Mouse (Mus musculus): ENCODE data around the gene Rcor1.

Rcor1 gene

DNA sequence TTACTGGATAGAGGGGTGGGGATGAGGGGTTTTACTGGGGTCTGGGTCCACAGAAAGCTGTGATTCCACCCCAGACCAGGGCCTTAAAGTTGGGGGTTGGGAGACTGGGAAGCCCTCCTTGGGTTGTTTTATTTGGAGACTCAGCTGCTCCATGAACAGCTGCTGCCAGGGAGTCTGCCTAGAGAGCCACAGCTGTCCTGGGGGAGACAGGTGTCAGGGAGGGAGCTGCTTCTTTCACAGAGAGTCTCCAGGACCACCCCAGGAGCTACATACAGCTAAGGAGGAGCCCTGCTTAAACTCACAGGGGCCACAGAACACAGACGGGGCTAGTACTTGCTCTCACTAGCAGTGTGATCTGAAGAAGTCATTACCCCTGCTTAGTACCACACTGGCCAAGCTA, 18.0 kb upstream of the Rcor1 start:
- DNase-seq (ENCODE audit: low read depth, low spot score) = no peak

DNA sequence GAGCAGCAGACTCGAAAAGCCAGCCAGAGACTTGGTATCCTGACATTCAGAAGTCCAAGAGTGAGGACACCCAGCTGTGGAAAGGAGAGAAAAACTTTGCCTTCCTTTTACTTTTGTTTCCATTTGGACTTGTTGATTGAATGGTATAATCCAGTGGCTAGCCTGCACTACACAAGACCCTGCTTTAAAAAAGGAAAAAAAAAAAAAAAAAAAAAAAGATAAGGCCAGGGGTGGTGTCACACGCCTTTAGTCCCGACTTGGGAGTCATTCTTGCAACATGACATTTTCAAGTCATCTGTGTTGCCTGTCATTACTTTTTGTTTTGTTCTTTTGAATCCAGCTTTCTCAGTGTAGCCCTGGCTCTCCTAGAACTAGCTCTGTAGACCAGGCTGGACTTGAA, 17.6 kb upstream of the Rcor1 start:
- no peak for DNase-seq (ENCODE audit: low read depth, low spot score)

DNA sequence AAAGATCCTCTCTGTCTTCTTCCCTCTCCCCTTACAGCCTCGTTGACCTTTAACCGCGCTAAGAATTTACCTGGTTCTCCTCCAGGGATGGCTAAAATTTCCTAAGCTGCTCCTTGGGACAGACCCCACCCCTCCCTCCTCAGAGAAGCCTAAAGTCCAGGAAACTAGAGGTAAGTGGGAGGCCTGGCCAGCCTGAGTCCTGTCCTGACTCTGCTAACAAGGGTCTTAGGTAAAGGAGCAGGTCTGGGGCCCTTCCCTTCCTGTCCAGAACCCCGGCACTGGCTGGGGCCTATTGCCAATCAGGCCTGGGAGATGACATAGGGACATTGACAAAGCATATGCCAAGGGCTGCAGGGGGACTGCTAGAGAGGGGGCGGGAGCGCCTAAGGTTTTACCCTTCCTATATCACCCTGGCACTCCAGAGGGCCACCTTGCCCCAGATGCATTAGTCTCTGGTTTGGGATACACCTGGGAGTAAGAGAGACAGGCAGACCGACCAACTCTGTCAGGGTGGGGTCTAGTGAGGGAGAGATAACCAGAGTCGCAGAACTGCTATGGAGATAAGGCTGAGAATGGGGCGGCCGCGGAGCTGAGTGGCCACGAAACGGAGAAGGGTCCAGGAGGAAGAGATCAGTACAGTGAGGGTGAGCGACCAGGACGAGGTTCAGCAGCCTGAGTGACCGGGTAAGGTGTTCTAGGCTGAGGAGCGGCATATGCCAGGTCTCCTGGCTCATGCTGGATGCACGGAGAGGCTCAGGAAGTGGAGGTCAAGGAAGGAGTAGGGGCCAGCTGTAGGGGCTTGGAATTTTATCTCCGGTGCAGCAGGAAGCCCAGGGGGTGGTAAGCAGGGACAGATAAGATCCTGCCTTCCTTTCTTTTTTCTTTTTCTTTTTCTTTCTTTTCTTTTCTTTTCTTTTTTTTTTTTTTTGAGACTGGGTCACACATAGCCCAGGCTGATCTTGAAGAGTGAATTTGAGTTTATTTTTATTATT, 10.7 kb upstream of the Rcor1 start:
- DNase-seq (ENCODE audit: low read depth, low spot score) = peak; percentile 8

DNA sequence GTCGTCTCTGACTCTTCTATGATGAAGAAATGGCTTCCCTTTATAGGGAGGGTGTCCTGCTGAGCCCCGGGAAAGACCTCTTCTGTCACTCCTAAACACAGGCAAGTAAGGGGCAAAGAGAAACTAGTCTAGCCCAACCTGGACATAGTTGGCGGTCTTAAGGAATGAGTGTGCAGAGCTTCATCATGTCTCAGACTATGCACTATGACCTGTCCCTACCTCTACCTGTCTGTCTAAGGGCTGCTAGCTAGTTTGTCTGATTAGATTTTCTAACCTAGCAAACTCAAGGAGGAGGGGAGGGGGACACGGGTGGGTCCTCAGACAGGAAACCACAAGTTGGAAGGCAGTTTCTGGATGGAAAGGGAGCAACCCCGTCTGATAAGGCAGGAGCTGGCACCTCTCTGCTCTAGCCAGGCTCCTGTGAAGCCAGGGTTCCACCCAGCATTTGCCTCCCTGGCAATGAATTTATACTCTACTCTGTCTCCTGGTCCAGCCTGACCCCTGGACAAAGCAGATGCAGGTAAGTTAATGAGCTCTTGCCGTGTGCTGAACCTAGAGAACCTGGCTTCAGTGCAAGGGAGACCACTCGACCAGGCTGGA, 9.8 kb upstream of the Rcor1 start:
- DNase-seq (ENCODE audit: low read depth, low spot score) = no peak

DNA sequence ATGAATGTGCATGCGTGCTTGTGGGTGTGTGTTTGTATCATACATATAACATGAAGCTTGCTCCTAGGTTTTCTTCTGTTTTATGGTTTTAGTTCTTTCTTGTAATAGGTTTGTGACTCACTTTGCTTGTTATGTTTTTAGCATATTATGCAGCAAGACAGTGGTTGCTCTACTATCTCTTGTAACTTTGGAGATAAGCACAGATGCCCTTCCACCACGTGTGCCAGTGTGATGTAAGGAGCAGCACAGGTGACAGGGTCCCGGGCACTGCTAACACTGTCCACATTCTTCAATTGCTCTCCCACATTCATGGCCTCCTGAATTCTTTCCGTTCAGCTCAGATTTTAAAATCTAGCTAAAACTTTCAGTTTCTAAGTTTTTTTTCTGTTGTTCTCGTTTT, 6.3 kb upstream of the Rcor1 start:
- no peak for DNase-seq (ENCODE audit: low read depth, low spot score)

DNA sequence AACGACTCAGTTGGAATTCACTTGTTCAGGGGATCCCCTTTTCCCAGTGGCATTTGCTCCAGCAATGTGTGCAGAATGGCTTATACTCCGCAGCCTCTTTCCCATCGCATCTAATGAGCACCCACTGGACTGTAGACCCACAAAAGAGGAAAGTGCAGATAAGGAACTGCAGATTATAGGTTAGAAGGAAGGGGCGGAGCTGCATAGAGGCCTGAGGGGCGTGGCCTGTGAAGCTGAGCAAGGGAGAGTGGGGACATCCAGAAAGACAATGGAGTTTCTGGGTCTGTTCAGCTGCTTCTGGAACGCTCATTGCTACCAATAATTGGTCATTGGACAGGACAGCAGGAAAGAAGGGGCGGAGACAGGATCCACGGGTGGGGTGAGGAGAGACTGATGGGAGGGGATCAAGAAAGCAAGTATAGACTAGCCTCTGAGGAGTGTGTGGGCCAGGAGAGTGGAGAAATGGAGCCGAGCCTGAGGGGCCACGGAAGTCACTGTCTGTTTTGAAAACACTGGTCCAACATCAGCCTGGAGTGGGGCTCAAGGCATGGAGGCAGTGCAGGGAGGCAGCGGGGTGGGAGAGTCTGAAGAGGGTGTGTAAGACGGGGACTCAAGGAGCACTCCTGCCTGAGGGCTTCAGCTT, 3.8 kb upstream of the Rcor1 start:
- DNase-seq (ENCODE audit: low read depth, low spot score) = peak; percentile 81

DNA sequence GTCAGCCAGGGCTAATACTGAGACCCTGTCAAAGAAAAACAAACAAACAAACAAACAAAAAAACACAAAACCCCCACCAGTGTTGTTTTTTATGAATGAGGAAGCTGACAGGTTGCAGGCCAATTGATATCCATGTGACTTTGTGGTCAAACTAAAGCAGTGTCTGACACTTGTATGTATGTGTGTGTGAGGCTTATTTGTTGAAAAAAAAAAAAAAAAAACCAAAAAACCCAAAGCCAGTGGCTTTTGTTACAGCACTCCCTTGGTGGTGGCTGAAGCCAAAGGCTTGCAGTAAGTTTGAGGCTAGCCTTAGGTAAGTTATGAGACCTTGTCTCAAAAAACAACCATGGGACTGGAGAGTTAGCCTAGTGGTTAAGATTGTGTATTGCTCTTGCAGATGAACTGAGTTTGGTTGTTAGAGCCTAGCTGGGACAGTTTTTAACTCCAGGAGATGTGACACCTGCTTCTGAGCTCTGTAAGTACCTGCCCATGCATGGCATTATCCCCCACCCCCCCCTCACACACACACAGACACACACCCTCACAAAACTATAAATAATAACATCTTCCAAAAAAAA, 2.9 kb upstream of the Rcor1 start:
- DNase-seq (ENCODE audit: low read depth, low spot score) = peak; percentile 31

DNA sequence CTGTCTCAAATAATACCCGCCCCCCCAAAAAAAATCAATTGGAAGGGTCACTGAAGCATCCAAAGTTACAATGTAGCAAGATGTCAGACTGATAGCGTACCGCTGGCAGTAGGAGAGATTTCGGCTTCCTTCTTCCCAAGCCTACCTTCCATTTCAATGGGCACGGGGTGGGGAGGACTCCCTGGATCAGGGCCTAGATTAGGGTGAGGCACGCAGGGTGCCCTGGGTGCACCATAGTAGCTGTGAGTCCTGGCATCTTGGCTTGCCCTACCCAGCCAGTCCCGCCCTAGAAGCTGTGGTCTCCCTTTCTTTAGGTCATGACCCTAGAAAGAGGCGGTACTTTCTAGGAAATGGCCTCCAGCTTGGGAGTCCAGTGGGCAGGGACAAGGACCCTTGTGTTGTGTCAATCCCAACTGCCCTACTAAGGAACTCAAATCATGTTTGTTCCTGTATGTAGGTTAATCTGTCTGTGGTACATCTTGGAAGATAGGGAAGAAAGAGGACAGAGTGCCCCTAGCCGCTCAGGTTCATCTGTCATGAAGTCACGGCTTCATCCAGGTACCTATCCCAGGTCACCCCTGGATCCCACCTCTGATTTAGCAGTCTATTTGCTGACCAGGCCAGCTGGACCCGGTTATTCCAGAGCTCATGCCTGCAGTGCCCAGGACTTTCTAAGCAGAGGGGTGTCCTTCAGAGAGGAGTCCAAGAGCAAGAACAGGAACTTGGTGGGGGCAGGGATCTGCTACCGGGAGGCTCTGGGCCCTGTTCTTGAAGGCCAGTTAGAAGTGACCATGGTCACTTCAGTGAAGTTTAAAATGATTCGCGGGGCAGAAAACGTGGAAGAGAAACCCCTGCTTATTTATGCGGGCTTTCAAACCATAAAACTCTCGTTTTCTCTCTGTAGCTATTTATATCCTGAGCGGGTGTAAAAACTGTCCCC, 1.6 kb upstream of the Rcor1 start:
- no peak for DNase-seq (ENCODE audit: low read depth, low spot score)

DNA sequence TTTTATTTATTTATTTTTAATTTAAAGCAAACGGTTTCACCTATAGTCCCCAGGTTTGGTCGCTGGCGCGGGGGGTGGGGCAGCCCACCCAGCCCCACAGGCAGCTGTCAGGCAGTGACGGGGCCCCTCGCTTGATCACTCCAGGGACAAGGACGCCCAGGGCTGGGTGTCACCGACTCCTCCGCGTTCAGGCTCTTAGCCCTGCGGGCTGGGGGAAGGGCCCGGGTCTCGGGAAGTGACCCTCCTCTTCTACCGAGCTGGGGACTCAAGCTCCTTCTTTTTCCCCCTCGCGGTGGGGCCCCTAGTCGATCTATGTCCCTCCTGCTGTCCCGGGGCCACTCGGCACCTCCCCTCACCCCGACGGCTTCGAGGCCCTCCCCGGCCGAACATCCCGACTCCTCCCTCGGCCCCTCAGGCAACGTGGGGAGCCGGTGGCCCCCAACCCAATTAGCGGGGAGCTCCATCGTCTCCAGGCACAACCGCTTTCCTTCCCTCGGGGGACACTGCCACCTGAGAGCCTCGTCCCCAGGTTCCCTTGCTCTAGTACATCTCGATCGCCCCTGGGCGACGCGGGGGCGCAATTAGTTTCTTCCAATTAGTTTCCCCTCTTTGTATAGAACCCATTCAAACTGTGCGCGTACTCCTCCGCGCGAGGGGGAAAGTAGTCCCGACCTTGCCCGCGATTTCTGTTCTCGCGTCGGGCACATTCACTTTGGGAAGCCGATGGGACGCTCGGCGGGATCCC, 748 bp upstream of the Rcor1 start:
- no peak for DNase-seq (ENCODE audit: low read depth, low spot score)

DNA sequence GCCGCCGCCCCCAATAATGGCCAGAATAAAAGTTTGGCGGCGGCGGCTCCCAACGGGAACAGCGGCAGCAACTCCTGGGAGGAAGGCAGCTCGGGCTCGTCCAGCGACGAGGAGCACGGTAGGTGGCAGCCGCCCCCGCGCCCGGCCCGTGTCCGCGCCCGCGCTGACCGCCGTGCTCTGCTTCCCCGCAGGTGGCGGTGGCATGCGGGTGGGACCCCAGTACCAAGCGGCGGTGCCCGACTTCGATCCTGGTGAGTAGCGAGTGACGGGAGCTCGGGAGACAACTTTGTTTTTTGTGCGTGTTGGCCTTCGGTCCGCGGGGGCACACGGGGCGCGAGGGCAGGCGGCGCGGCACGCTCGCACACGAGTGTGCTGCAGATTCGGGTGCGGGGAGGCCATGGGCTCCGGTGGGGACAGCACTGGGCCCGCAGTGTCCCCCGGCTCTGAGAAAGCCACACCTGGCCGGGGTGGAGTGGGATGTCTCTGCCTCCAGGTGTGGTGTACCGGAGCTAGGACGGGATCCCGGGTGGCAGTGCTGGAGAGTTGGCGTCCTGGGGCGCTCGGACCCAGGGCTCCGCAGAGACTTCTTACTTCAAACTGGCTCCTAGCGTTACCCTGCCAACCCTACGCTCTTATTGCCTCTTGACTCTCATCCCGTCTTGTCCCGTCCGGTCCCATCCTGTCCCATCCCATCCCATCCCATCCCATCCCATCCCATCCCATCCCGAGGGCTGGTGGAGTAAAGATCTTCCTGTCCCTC, 800 bp downstream of the Rcor1 start:
- DNase-seq (ENCODE audit: low read depth, low spot score) = peak; percentile 52

DNA sequence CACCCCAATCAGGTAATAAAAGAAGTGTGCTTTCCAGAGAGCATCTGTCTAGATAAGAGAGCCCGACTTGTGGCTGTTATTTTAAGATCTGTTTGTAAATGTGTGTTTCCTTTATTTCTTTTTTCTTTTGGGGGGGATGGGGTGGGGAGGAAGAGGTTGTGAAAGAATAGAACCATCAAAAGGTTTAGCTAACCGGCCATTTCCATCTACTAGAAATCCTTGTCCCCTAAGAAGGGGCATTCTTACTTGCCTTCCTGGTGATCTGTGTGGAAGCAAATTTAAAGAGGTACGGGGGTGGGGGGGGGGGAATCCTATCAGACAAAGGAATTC, 1.3 kb downstream of the Rcor1 start:
- no peak for DNase-seq (ENCODE audit: low read depth, low spot score)

DNA sequence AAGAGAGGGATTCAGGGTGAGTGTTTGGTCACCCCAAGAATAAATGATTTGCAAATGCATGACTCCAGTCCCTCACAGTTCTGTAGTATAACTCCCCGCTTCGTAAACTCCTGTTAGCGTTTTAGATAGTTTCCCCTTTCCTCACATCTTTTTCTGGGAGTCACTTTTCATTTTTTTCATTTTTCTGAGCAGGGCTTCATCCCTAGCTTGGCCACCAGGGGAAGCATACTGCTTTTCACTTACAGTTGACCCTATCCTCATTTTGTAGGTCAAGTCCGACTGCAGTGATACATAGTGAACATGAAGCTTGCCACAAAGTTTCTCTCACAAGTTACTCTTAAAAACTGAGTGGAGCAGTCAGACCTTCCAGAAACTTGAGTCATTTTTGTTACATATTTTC, 2.0 kb downstream of the Rcor1 start:
- DNase-seq (ENCODE audit: low read depth, low spot score) = peak; percentile 38

DNA sequence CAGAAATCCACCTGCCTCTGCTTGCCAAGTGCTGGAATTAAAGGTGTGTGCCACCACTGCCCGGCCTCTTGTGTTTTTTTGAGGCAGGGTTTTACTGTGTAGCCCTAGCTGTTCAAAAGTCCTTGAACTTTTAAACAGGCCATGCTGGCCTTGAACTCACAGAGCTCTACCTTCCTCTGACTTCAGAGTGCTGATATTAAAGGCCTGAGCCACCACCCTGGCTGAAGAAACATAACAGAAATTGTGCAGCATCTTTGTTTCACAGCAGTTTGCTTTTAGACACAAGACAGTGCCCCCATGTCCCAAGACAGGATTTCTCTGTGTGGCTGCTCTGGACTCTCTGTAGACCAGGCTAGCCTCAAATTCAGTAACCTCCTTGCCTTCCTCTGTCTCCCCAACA, 3.2 kb downstream of the Rcor1 start:
- no peak for DNase-seq (ENCODE audit: low read depth, low spot score)

DNA sequence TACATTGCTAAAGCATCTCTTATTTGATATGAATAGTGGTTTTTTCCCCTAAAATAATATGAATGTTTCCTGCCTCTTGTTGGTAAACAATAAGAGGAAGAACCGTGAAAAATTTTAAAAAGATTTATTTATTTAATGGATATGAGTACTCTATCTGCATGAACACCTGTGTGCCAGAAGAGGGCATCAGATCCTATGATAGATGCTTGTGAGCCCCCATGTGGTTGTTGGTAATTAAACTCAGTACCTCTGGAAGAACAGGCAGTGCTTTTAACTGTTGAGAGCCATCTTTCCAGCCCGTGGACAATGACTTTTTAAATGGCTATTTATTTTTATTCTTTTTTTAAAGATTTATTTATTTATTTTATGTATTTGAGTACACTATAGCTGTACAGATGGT, 5.7 kb downstream of the Rcor1 start:
- DNase-seq (ENCODE audit: low read depth, low spot score) = peak; percentile 64

DNA sequence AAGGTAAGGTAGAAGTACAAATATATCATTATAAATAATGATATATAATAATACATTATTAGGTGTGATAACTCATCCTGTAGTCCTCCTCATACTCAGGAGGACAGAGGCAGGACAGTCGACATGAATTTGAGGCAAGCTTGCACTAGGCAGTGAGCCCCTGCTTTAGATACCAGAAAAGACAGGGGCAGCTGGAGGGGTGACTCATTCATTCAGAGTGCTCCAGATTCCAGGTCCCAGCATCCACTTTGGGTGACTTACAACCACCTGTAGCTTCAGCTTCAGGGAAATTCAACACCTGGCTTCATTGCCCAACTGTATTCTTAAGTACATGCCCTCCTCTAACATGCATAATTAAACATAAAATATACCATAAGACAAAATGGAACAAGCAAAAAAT, 7.7 kb downstream of the Rcor1 start:
- no peak for DNase-seq (ENCODE audit: low read depth, low spot score)

DNA sequence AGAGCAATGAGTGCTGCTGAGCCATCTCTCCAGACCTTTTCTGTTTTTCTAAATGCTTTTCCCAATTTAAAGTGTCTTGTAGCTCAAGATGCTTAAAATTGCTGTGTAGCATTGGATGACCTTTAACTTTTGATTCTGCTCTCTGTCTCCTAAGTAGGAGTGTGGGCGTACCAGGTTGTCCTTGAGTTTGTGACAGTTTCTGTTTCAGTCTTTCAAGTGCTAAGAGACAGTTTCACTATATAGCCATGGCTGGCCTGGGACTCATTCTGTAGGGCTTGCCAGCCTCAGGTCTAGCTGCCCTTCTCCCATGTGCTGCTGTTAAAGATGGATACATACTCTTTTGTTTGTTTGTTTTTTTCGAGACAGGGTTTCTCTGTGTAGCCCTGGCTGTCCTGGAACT, 9.1 kb downstream of the Rcor1 start:
- DNase-seq (ENCODE audit: low read depth, low spot score) = no peak

DNA sequence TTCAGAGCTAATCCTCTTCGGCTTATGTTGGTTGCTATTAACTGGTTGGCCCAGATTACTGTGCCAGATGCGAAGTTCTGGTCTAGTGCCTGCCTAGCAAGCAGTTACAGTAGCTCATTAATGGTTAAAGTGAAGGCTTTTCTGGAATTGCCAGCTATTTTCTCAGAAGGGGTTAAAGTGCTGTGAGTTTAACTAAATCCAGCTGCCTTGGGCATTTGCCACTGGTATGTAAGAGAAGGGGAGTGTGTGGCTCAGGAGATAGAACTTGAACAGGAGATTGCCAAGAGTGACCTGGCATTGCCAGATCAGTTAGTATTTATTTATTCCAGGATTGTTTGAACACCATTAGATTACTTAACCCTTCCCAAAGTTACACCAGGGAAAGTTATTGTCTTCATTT, 11.1 kb downstream of the Rcor1 start:
- no peak for DNase-seq (ENCODE audit: low read depth, low spot score)

DNA sequence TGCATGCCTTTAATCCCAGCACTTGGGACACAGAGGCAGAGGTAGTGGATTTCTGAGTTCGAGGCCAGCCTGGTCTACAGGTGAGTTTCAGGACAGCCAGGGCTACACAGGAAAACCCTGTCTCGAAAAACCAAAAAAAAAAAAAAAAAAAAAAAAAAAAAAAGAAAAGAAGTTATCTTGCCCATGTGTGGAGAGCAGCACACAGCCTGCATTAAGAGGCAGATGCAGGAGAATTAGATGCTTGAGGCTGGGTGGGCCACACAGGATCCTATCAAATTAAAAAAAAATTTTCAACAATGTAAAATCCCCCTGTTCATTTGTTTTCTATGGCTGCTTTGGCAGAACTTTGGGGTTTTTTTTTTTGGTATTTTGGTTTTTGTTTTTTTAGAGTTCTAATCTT, 24.2 kb downstream of the Rcor1 start:
- no peak for DNase-seq (ENCODE audit: low read depth, low spot score)

DNA sequence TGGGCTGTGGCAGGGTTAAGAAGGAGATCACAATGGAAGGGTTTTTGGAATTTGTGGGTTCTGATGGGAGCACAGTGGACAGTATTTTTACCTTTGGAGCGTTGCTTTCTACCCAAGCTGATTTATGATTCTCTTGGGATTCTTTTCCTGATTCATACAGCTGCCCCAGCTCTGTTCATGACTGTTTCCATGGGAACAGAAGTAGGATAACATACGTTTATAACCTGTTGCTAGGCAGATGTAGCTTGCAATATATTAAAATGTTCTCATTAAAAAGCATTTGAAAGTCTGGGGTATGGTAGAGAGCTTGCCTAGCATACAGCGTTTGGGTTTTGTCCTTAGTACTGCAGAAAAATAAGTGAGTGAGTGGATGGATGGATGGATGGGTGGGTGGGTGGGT, 25.1 kb downstream of the Rcor1 start:
- no peak for DNase-seq (ENCODE audit: low read depth, low spot score)

DNA sequence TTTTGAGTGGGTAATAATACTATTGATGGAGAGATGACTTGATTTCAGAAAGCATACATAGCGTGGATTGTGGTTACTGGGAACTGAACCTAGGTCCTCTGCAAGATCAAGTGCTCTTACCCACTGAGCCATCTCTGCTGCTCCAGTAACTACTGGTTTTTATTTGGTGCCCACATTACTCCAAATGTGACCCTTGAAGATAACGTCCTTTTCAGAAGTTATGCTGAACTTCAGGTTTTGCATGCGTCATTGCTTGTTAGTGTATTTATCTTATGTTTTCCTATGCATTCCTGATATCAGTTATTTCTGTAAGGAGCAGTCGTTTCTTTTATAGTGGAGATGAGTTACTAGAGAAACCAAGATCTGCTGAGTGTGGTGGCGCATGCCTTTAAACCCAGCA, 26.2 kb downstream of the Rcor1 start:
- no peak for DNase-seq (ENCODE audit: low read depth, low spot score)

Measured in R1 (cell line).